Mouse (Mus musculus) ES-CJ7 (cell line): Measurements from ENCODE around the gene Adamts14.

Source experiments
- DNase-seq: peaks from one replicate; pipeline ENCODE4 v3.0.0; 2011; ENCODE audit warnings: low read depth, low spot score

Adamts14 gene

DNA sequence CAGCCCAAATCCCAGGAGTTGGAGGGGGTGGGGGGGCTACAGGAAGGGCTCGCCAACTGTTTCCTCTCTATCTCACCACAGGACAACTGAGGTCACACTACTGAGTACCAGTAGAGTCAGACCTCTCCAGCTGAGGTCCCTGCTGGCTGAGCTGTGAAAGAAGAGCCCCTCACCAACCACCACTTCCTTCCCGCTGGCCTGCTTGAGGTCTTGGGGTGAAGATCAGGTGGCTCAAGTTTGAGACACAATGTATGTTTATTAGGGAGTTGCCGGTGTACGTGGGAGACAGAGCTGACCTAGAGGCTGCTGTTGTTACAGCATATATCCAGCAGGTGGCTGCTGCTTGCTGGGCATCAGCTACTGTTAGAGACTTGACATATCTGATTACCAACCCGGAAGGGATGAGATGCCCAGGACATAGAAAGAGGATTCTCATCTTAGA is 2.5 kb upstream of the Adamts14 start:
- DNase-seq: peak; percentile 81

DNA sequence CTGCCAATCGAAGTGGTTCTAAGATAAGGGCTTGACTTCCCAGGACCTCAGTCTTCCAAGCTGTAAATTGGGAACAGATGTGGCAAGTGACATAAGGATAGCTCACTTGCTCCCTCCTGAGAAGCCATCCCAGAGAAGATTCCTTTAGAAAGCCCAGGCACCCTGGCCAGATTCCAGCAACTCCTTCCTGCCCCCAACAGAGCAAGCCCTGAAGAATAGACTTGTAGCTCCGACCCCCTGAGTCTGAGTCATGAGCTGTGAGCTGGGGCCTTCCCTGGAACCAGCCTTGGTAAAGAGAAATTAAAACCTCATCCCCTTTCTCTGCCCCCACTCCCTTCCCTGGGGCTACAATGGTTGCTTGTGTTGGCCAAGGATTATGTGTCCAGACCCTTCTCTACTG is 1.3 kb upstream of the Adamts14 start:
- DNase-seq: no peak

DNA sequence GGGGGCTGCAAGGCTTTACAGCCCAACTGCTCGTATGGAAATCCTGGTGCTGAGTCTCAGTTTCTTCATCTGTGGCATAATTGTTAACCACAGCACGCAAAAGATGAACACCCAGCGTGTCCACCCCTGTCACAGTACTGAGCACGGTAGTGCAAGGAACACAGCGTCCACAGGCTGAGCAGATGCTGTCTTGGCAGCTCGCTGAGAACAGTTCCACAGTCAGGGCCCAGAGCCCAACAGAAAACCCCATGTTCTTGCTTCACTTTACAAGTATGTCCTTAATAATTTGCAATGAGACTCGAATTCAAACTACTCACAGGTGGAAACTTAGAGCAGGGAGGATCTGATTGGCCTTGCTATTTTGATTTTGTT is 592 bp upstream of the Adamts14 start:
- no peak for DNase-seq

DNA sequence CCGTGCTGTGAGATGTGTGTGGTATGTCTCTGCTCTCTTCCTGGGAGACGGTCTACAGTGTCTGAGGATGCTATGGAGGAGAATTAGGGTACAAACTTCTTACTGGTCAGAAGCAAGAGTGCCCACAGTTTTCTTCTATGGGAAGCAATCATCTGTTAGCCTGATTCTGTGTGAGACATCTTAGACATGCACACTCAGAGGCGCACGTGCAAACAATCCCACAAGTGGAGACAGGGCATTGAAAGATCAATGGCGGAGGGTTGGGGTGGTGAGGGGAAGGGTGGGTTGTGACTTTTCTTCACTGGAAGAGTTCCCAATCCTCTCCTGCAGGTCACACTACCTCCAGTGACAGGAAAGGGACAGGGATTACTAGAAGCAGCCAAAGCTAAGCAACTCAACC is 607 bp downstream of the Adamts14 start:
- DNase-seq: peak; percentile 23

DNA sequence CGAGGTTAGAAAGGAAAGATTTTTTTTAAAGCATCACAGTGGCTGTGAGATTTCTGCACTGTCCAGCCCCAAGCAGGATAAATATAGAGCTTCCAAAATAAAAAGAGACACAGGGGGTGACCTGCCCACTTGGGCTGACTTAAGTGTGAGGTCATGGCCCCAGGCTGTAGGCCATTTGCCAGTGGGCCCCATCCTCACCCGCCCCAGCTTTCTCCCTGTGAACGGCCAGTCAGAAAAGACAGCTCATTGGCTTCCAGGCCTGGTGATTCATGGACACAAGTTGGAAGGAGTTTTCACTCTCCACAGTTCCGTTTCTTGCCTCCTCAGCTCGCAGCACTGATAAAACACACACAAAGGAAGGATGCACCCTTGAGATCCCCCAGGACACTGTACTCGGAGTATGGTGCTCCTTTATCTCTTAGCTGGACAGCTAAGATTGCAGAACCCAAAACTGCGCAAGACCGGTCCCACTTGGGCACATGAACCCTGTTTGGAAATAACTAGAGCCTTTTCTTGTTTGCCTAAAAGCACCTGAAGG is 1.1 kb downstream of the Adamts14 start:
- no peak for DNase-seq

DNA sequence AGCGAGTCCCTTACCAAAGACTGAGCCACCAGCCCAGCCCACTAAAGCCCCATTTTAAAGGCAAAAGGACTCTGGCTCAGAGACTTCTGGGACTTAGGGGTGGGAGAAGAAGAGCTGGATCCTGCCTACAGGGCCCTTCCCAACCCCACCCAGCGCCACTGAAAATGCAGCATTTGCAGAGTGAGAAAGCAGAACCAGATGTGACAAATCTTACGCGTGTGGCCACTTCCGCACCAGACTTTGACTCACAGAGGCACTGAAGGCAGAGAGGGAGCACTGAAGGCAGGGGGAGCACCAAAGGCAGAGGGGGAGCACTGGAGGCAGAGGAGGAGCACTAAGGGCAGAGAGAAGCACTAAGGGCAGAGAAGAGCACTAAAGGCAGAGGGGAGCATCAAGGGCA is 5.9 kb downstream of the Adamts14 start:
- no peak for DNase-seq

DNA sequence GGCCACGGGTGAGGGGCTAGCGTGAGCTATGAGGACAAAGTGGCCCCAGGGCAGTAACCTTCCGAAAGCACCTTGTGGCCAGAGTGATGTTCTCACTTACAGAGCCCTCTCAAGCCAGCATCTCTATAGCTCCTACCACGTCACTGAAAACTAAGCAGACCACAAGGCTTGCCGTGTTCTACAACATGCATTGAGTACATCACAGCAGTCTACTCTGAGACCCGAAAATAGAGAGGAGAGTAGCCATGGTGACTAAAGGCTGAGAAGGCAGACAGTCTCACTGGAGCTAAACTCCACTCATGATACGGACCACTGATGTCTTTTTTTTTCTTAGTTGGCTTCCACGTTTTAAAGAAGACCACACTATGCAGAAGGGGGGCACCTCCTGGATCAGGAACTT is 9.6 kb downstream of the Adamts14 start:
- no peak for DNase-seq

DNA sequence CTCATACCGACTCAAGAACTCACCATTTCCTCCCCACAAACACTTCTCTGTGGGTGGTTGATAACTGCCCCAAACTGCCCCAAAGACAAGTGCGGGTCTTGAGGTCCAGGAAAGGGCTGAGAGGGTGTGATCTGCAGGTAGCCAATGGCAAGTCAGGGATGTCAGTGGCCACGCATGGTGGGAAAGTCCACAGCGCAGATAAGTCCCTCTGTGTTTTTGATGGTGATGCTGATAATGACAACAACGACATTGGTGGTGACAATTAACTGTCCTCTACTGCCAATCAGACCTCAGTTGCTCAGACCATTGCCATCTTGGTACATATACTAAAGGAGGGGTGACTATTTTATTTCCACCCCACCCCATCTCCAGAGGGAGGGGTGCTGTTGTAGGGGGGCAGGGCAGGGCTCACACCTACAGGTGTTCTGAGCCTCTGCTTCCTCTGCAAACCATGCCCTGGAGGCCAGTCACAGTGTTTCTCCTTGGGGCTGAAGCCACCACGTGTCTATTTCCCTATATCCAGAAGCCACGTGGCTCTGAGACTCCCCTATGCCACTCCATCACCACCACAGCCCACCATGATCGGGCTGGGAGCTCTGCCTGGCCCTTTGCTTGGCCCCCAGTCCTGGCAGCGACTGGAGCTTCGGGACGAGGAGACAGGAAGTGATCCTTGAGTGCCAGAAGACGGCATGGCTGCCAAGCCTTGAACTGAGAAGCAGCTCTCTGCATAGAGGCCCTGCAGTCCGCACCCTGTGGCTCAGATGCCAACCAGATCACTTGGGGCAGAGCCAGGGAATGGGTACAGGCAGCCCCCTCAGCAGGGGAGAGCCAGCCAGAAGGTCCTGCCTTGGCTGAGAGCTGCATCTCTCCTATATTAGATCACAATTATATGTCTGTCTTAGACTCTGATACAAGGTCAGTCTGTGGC is 11.7 kb downstream of the Adamts14 start:
- no peak for DNase-seq

DNA sequence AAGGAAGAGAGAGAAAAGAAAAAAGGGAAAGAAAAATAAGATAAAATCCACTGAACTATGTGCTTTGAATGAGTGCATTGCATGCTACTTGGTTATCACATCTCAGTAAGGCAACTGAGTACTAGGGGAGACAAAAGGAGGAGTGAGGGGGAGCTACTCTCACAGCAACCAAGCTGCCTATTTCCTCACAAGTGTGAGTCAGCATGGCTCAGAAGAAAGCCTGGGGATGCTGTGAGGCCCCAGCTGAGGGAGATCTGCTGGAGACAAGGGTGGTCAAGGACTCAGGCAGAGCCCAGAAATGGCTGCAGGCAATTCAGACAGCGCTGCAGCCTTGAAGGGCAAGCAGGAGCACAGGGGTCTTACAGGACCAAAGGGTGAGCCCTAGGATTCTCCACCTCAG is 15.1 kb downstream of the Adamts14 start:
- DNase-seq: no peak

DNA sequence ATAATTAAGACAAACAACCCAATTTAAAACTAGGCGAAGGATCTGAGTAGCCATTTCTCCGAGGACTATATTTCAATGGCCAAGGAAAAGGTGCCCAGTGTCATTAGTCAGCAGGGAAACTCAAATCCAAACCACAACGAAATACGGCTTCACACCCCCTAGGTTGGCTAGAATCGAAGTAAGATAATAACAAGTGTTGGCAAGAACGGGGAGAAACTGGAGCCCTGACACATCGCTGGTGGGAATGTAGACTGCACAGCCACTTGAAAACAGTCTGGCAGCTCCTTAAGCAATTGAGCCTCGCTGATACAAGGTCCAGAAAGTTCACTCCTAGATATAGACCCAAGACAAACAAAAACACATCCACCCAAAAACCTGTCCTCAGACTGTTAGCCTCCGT is 16.6 kb downstream of the Adamts14 start:
- no peak for DNase-seq

DNA sequence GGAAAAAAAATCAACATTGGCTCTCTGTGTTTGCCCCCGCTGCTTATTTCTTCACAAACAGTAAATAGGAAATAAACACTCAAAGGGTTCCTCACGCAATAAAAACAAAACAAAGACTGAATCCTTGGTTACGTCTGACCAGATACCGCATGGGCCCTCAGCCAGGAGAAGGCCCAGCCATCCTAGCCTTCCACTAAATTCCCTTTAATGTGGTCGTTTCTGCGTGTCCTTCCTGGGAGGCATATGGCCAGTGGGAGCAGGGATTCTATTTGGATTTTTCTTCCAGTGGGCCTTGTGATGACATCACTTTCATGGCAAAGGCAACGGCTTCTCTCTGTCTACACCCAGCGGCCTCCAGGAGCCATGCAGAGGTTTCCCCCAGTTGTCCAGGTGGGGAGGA is 18.0 kb downstream of the Adamts14 start:
- DNase-seq: no peak

DNA sequence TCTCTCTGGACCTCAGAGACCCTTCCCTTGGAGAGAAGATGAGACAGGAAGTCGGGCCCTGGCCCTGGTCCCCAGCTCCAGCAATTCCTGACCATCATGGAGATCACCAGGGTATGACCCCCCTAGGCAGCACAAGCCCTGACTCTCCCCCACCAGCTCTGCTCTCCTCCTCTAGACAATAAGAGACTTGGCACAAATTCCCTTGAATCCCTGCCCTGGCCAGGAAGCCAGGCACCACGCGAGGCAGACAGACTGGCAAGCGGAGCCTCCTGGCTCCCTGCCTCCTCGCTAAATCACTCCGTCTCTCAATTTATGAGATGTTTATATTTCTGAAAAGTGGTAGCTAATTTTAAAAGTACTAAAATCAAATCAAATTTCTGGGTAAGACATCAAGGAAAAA is 18.5 kb downstream of the Adamts14 start:
- DNase-seq: no peak

DNA sequence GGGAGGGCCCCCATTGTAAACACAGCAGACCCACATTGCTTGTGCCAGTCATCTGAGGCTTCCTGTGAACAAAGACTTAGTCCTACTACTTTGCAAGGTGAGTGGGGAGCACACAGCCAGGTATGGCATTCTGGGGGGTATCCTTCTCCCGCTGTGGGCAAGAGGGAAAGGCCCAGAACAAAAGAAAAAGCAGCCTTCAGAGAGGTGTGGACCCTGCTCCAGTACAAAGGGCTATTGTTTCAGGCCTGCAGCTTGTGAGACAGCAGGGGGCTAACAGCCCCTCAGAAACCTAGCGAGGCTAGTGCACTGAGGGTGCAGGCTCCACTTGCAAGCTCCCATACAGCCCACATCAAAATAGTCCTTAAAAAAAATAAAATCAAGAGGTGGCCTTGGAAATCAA is 23.3 kb downstream of the Adamts14 start:
- DNase-seq: peak; percentile 64

DNA sequence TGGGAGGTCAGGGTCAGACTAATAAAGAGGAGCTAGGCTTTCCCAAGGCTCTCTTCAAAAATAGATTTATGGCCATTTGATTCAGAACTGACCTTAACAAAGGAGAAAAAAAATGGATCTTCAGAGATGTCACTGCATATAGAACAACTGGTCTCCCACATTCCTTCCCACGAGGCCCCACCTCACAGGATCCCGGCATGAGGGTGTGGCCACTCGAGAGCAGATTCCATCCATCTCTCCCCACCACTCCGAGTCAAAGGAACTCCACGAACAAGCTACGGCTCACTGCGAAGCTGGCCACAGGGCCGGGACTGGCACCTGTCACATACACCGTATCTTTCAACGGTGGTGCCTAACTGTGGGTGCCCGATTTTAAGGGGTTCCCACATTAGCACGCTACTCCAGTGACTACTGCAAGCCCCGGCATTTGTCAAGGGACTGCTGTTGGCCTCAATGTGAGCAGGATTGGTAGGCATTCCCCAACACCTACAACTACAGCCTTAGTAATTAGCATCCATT is 24.6 kb downstream of the Adamts14 start:
- DNase-seq: peak; percentile 29

DNA sequence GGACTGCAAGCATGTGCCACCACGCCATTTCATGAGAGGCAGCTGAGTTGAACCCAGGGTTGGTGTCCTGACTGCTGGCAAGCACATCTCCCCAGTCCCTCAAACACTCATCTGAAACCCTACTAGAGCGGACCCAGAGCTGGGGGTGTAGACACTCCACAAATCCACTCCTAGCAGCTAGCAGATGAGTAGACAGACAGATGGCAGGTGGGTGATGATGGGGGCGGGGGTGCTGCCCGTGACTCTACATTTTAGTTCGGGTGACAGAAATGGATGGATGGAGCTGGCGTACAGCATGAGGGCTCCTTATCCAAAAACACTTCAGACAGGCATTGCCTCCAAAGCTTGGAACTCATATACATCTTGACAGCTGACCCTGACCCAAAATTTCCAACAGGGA is 26.9 kb downstream of the Adamts14 start:
- DNase-seq: no peak

DNA sequence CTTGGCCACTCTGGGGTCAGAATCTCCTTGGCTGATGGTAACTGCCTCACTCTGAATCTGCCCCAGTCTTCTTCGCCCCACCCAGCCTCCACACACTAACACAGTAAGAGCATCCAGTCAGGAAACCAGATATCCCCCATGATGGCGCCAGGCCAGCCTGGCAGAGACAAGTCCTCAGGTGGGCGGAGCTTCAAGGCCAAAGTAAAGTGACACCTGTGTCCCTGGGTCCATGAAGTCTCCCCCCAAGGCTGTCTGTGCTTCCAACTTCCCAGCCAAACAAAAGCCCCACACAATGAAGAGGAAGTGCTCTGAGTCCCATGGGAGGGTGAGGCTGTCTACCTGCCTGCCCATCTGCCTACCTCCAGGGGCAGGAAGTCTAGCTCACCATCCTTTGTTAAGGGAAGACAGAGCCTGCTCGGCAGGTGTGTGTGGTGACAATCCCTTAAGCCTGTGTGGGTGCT is 31.2 kb downstream of the Adamts14 start:
- peak; percentile 69 for DNase-seq

DNA sequence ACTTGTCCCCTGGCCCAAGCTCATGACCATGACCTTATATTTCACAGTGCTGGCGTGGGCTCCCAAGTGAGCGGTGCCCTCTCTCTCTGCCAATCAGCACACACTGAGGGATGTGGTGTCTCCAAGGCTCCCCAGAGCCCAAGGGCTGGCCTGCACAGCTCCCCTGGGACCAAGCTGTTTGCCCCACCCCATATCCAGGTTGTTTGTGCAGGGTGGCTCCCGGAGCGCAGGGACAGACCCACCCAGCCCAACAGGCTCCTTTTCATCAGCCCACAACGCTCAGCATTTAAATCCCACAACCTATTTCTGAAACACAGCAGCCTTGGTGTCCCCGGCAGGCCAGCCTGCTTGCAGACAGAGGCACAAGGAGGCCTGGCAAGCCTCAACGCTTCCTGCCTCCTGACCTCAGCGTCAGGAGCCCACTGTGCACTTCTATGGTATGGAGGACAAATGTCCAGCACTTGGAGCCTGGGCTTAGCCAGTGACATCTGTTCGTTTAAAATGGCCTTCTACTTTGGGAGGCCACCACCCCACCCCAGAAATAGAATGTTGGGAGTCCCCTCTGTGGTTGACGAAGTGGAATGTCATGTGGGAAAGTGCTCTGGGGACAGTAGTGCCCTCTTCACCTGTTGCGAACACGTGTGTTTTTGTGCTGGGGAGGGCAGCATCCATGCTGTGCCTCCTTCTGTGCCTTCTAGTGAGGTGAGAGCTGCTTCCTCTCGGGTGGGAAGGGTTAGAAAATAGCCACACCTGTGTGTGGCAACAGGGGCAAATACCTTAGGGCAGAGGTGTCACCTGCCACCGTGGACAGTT is 32.9 kb downstream of the Adamts14 start:
- no peak for DNase-seq

DNA sequence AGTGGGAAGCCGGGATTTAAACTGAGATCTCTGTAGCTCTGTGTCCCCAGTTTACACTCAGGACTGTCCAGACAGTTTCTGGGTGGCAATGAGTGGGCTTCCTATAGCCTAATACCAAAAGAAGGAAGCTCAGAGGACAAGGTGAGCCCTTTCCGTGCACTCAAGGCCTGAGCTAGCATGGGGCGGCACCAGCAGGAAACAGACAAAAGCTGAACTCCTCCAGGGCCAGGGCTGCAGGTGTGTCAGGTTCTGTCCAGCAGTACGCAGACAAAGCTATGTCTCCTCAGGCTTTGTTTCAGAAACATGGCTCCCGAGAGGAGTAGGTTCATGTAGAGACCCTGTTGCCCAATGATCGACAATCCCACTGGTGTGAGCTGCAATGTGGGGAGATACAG is 35.9 kb downstream of the Adamts14 start:
- DNase-seq: peak; percentile 64

DNA sequence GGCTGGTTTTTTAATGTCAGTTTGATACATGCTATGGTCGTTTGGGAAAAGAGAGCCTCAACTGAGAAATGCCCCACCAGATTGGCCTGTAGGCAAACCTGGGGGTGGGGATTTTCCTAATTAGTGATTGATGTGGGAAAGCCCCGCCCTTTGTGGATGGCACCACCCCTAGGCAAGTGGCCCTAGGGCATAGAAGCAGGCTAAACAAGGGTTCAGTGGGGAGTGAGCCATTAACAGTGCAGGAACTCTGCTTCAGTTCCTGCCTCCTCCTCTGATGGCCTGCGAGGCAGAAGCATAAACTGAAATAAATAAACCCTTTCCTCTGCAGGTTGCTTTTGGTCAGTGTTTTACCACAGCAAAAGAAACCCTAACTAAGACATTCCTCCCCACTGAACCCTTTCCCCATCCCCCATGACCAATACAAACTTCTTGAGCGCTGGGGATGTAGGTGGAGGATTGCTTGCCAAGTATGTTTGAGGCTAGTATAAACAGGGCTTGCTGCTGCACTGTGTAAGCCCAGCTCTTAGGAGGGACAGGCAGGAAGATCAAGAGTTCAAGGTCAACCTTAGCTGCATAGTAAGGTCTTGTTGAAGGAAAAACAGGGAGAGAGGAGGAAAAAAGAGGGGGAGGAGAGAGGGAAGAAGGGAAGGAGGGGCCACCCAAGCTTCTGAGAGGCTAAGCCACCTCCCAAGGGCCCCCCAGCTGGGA is 36.4 kb downstream of the Adamts14 start:
- peak; percentile 86 for DNase-seq

DNA sequence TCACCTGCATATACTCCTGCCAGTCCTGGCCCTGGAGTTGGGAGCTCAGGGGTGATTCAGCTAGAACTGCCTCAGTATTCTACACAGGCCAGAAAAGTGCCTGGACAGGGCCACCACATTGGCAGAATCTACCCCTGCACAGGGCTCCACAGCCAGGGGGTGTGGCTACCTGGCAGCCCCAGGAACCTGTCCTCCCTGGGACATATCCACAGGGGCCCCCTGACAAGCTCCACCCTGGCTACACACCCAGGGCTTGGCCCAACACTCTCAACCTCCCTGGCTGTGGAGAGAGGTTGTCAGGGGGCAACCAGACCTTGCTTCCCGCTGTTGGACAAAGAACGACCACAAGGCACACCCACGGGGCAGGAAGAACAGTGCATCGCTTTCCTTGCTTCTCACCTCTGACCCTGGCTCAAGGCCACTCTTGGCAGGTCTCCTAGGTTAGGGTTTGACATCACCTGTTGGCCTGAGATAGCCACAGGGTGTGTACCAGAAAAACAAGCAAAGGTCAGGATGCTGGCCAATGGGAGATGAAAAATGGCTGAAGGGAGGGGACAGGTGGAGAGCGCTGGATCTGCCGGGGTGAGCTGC is 37.5 kb downstream of the Adamts14 start:
- peak; percentile 78 for DNase-seq

DNA sequence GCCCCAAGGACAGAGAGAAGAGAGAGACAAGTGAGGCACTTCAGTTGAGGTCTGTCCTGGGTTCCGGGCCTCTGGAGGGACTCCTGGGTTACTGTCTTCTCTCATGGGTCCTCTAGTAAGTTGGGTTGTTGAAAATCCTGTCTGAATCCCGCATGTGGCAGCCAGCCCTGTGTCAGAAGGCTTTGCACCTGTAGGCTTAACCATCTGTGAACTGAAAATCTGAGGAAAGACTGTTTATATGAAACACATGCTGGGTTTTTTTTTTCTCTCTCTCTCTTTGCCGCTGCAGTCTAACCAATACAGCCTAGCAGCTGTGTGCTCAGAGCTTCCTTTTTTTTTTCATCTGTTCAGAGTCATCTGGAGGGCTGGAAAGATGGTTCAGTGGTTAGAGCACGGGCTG is 38.9 kb downstream of the Adamts14 start:
- no peak for DNase-seq
